Mouse (Mus musculus): ENCODE measurements around the gene Glul. TPM values are rescaled to one million over a fixed set of nuclear protein-coding genes. Genes with fewer than 3 reads are reported as not detected.

Gene Glul
- total and polyA plus RNA-seq, 3 experiments, result 22.6 to 49.1 (median 45.2) TPM

DNA sequence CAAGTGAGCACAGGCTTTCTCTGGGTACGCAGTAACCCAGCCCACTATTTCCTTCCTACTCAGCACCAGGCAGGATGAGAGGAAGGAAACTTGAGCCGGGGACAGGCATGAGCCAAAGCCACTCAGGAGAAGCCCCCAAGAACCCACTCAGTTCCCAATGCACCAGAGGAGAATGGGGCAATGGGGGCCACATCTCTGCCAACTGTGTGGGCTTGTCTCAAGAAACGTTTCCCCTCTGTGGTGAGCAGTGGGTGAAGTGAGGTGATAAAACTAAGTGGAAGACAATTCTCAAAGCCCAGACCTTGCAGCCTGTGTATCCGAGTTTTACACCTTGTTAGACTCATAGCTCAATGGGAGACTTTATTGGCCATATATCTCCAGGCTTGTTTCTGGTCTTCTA is 8.3 kb upstream of the Glul start, which contains the start of gene Teddm1a:
Gene Teddm1a, plus strand, starts transcription at position 301 of the 400 bp plus-strand sequence.
- Histone ChIP-seq H3K4me3 (replicated peaks in 1 of 3; ENCODE audit: low read depth in 2 of 3, low read length in 2 of 3, poor library complexity in 1 of 3) (no peak within 1 kb of the TSS), H3K79me2 (replicated peaks; ENCODE audit: control insufficient read depth, extremely low read depth, insufficient read depth, poor library complexity, severe bottlenecking) (no peaks in the 10 kb centered on the region), H3K9ac (ENCODE audit: insufficient read depth, low read depth) (no peak within 1 kb of the TSS), H3K4me2 (ENCODE audit: insufficient read depth, low read depth, poor library complexity, severe bottlenecking) (no peak within 1 kb of the TSS), H3K9me3 (replicated peaks; ENCODE audit: low read length) (no peaks in the 10 kb centered on the region), H3K27ac (ENCODE audit: insufficient read depth, low read depth) (no peak within 1 kb of the TSS), H3K36me3 (replicated peaks in 1 of 2; ENCODE audit: control insufficient read depth in 1 of 2, insufficient read depth in 1 of 2, low read length in 1 of 2) (no peaks in the 10 kb centered on the region), H3K27me3 (replicated peaks) (peaks cover 6% of the 10 kb centered on the region), H3K4me1 (ENCODE audit: control insufficient read depth in 1 of 2, insufficient read depth in 2 of 2) (peaks cover 0 to 3% of the 10 kb centered on the region in 2 experiments; a peak in 1 of 4 replicates)
- no peak for DNase-seq (ENCODE audit: extremely low read depth)
- TF ChIP-seq NRF1 (IDR thresholded peaks at IDR 0.05; ENCODE audit: low read depth, low read length), result no peak
- no peak for TF ChIP-seq ETS1 (conservative IDR thresholded peaks at IDR 0.05; ENCODE audit: low read depth, low read length)
- no peak for TF ChIP-seq GABPA (IDR thresholded peaks at IDR 0.05; ENCODE audit: insufficient replicate concordance, low read depth, low read length)
- TF ChIP-seq ZMIZ1 (IDR thresholded peaks at IDR 0.05; ENCODE audit: low read depth, low read length), result no peak
- TF ChIP-seq TBP (conservative IDR thresholded peaks at IDR 0.05; ENCODE audit: low read depth, low read length), result no peak
- TF ChIP-seq CHD2 (IDR thresholded peaks at IDR 0.05; ENCODE audit: low read length), result no peak
- TF ChIP-seq NELFE (IDR thresholded peaks at IDR 0.05; ENCODE audit: low read depth, low read length), result no peak
- TF ChIP-seq SMC3 (IDR thresholded peaks at IDR 0.05; ENCODE audit: low read depth, low read length), result no peak
- no peak for TF ChIP-seq USF2 (conservative IDR thresholded peaks at IDR 0.05; ENCODE audit: low read depth, low read length)
- no peak for TF ChIP-seq ZKSCAN1 (IDR thresholded peaks at IDR 0.05; ENCODE audit: borderline replicate concordance, low read depth, low read length)
- no peak for TF ChIP-seq RAD21 (IDR thresholded peaks at IDR 0.05; ENCODE audit: low read depth, low read length)
- no peak for TF ChIP-seq PAX5 (IDR thresholded peaks at IDR 0.05; ENCODE audit: low read length)
- TF ChIP-seq MAZ (IDR thresholded peaks at IDR 0.05; ENCODE audit: low read depth, low read length), result no peak
- in situ Hi-C loops (cut with MboI; ENCODE audit: low pct_ligation_motif_present, low pct_unique_long_range_greater_than_20kb, low sequenced_read_pairs), result loop anchor here (5.0 to 10.0 kb wide), 3 partner anchors 143 to 286 kb away; no protein-coding TSS in a partner anchor
- dilution Hi-C loops (cut with MboI; ENCODE audit: extremely low pct_ligation_motif_present, extremely low pct_unique_long_range_greater_than_20kb, low sequenced_read_pairs), result no loop called here

DNA sequence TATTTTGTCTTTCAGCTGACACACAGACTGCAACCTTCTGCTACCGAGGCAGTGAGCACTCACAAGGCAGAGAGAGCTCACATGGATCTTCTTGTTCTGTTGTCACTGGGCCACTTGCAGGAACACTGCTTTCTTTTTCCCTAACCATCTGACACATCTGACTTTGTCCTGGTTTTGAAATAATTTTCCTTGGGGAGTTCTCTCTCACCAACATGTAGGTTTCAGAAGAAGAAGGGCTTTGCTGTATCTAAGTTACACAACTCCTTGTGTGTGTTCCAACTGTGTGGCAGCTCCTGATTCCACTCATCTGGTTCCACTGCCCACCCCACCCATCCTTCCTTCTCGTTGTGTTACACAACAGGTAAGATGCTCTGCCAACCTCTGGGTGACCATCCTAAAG is 6.0 kb upstream of the Glul start:
- DNase-seq (ENCODE audit: extremely low read depth), result no peak
- Histone ChIP-seq H3K27me3 (replicated peaks) (peaks cover 6% of the 10 kb centered on the region), H3K79me2 (replicated peaks; ENCODE audit: control insufficient read depth, extremely low read depth, insufficient read depth, poor library complexity, severe bottlenecking) (no peaks in the 10 kb centered on the region), H3K4me1 (ENCODE audit: control insufficient read depth in 1 of 2, insufficient read depth in 2 of 2) (peaks cover 3 to 19% of the 10 kb centered on the region in 2 experiments; a peak in 3 of 4 replicates), H3K9ac (ENCODE audit: insufficient read depth, low read depth) (no peak overlapping the region), H3K27ac (ENCODE audit: insufficient read depth, low read depth) (no peak overlapping the region), H3K36me3 (replicated peaks in 1 of 2; ENCODE audit: control insufficient read depth in 1 of 2, insufficient read depth in 1 of 2, low read length in 1 of 2) (no peaks in the 10 kb centered on the region), H3K4me2 (ENCODE audit: insufficient read depth, low read depth, poor library complexity, severe bottlenecking) (no peak overlapping the region), H3K9me3 (replicated peaks; ENCODE audit: low read length) (no peaks in the 10 kb centered on the region), H3K4me3 (replicated peaks in 1 of 3; ENCODE audit: low read depth in 2 of 3, low read length in 2 of 3, poor library complexity in 1 of 3) (no peak overlapping the region)
- dilution Hi-C loops (cut with MboI; ENCODE audit: extremely low pct_ligation_motif_present, extremely low pct_unique_long_range_greater_than_20kb, low sequenced_read_pairs), result no loop called here
- TF ChIP-seq MYC (IDR thresholded peaks at IDR 0.05; ENCODE audit: low read depth, low read length) (no peak), MAZ (IDR thresholded peaks at IDR 0.05; ENCODE audit: low read depth, low read length) (no peak), ZKSCAN1 (IDR thresholded peaks at IDR 0.05; ENCODE audit: borderline replicate concordance, low read depth, low read length) (no peak), KAT2A (IDR thresholded peaks at IDR 0.05; ENCODE audit: insufficient replicate concordance, low read length) (no peak), JUN (IDR thresholded peaks at IDR 0.05; ENCODE audit: insufficient read depth, low read depth, low read length) (no peak), CHD2 (IDR thresholded peaks at IDR 0.05; ENCODE audit: low read length) (no peak), USF2 (conservative IDR thresholded peaks at IDR 0.05; ENCODE audit: low read depth, low read length) (no peak)
- in situ Hi-C loops (cut with MboI; ENCODE audit: low pct_ligation_motif_present, low pct_unique_long_range_greater_than_20kb, low sequenced_read_pairs), result loop anchor here (5.0 to 10.0 kb wide), 3 partner anchors 141 to 284 kb away; no protein-coding TSS in a partner anchor
